Mouse (Mus musculus): ENCODE measurements around the gene Cirbp.

DNA sequence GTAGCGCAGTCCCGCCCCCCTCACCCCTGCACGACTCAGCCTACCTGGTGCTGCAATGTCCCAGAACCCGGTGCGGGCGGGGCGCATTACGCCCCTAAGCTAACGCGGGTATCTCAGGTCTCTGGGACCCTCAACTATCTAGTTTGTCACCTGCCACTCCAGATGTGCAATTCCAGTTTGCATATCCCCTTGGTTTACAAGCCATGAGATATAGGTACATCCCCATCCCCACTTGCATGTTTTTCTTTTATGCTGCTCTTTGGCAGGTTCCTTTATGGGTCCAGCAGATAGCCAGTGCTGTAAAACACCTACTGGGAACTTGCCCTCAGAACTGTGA, 26.4 kb upstream of the Cirbp start:
- TF ChIP-seq CTCF (IDR thresholded peaks at IDR 0.05; ENCODE audit: control insufficient read depth, insufficient read depth, insufficient replicate concordance, low read depth, low read length) (no peak), POLR2A (IDR thresholded peaks at IDR 0.05; ENCODE audit: control insufficient read depth, low read depth, low read length) (no peak)

Data from testis, adult 2 months (tissue).